Mouse (Mus musculus) granulocyte monocyte progenitor cell, adult 5-6 weeks (primary cell): ENCODE data around the gene 1700010B08Rik. TPM values are rescaled to one million over a fixed set of nuclear protein-coding genes. Genes with fewer than 3 reads are reported as not detected.

ENCODE experiments used
- ATAC-seq: replicated peaks from 2 replicates; pipeline ENCODE4 v1.8.0; 2016; ENCODE audit warnings: mild to moderate bottlenecking, moderate TSS enrichment, inconsistent platforms; ENCODE audit not compliant: poor library complexity, severe bottlenecking
- total RNA-seq, 2 experiments: library from RNA; stranded (forward) in 1 of 2; stranded (reverse) in 1 of 2; fragments of 200-712, 200-1000 nt in 1 of 2; fragments of >200 nt in 1 of 2; fragmentation: Nextera tagmentation in 1 of 2; gene quantifications; 2 replicates each; pipeline ENCODE4 v1.2.3; 2014 to 2017

Gene 1700010B08Rik
- total RNA-seq, 2 experiments from 2014 or later: not detected

DNA sequence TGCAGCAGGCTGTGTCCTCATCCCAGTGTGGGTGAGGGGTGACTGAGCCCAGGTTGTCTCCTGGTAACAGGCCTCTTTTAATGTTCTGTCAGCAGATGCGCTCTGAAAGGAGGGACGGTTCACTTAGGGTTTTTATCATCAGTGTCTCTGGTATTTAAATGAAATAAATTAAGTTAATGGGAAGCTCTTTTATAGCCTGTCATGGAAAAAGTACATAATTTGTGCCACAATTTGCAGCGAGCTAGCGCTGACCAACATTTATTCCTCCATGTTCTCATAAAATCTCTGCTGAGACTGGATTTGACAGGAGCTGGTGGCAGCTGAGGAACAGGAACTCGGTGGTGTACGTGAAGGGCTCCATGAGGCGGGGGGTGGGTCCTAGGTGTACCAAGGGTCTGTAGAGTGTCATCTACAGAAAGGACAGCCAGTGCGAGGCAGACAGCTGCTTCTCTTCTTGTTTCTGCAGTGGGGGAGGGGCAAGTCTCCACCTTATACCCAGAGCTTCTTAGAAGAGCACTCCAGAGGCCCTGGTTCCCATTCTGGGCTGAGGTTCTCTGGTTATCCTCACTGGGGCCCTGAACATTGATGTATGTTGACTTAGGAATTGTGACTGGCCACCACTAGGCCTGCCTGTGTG is 48.9 kb downstream of the 1700010B08Rik start:
- no peak for ATAC-seq

DNA sequence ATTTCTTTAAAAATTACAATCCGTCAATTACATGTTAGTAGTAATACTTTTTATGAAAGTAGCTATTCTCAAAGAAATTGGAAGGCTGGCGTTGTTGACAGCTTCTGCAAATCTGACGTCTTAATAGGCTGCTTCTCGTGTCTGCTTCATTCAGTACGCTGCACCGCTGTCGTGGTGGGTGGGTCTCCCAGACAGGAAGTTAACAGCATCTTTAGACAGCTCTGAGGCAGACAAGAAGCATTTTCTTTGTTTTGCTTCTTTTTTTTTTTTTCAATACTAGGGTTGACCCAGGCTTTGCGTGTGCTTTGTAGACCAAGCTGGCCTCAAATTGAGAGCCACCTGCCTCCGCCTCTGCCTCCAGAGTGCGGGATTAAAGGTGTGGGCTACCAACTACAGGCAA is 50.0 kb downstream of the 1700010B08Rik start:
- no peak; the same call in 1 of the 2 replicates for ATAC-seq

GRCm38 (mm10) chr2:173770620-173771019 is 51.4 kb downstream of the 1700010B08Rik start:
- no peak; the same call in 1 of the 2 replicates for ATAC-seq

Other genes starting within 250 kb of the 1700010B08Rik start
- gene 1700021F07Rik, start 196.8 kb upstream of the 1700010B08Rik start, total RNA-seq (2014; fragmentation: Nextera tagmentation): not detected in 2 replicates
- not detected in 2 replicates for gene 1700021F07Rik, start 196.8 kb upstream of the 1700010B08Rik start, total RNA-seq (2017)
- gene Ankrd60, start 141.1 kb upstream of the 1700010B08Rik start, total RNA-seq (2014; fragmentation: Nextera tagmentation): not detected in 2 replicates
- gene Ankrd60, start 141.1 kb upstream of the 1700010B08Rik start, total RNA-seq (2017): not detected in 2 replicates
- gene Rab22a, start 59.7 kb upstream of the 1700010B08Rik start, total RNA-seq (2014; fragmentation: Nextera tagmentation): 9.0 and 9.6 TPM in 2 replicates
- gene Rab22a, start 59.7 kb upstream of the 1700010B08Rik start, total RNA-seq (2017): 5.5 and 5.9 TPM in 2 replicates
- gene Vapb, start 18.1 kb downstream of the 1700010B08Rik start, total RNA-seq (2014; fragmentation: Nextera tagmentation): 8.7 and 19.3 TPM in 2 replicates
- gene Vapb, start 18.1 kb downstream of the 1700010B08Rik start, total RNA-seq (2017): 62.4 and 90.0 TPM in 2 replicates